7 mouse cellular contexts compared by ENCODE assay signal in genomic region chr6:21949226-21949731, GRCm38 (mm10). TPM values are rescaled to one million over a fixed set of nuclear protein-coding genes. Genes with fewer than 3 reads are reported as not detected.
DNase-seq lines count a peak whose midpoint lies in the region; ATAC-seq lines count a peak whose summit lies in the region.

Ing3 (plus strand) TSS chr6:21949571.

- H3K9me3 ChIP-seq in intestine, embryonic 15.5 days, result no peaks in the 10 kb centered on the region
- no peaks in the 10 kb centered on the region for H3K9me3 ChIP-seq in midbrain, embryonic 10.5 days (replicated peaks)

- H3K27ac ChIP-seq in intestine, embryonic 15.5 days, result peak within 1 kb of the TSS; percentile 98
- peak within 1 kb of the TSS; percentile 98 for H3K27ac ChIP-seq in midbrain, embryonic 10.5 days (replicated peaks)

- no peaks in the 10 kb centered on the region for H3K27me3 ChIP-seq in intestine, embryonic 15.5 days (replicated peaks)
- H3K27me3 ChIP-seq in midbrain, embryonic 10.5 days (ENCODE audit: low read depth, poor library complexity, severe bottlenecking), result no peaks in the 10 kb centered on the region

- peaks cover 2% of the 10 kb centered on the region; the same call in 1 of the 2 replicates for H3K36me3 ChIP-seq in intestine, embryonic 15.5 days
- H3K36me3 ChIP-seq in midbrain, embryonic 10.5 days, result peaks cover 21% of the 10 kb centered on the region

- intact Hi-C loops in gastrocnemius, postnatal 36 days (cut with DNase I), result loop anchor here (10.0 kb wide), 1 partner anchor 154 kb away; no protein-coding TSS in a partner anchor
- intact Hi-C loops in left cerebral cortex, postnatal 25 days (cut with DNase I), result loop anchor here (2.0 kb wide), 1 partner anchor 96 kb away; the partner anchor contains the start of gene Tspan12

- H3K4me1 ChIP-seq in intestine, embryonic 15.5 days (replicated peaks), result peaks cover 7% of the 10 kb centered on the region; the same call in 1 of the 2 replicates
- H3K4me1 ChIP-seq in midbrain, embryonic 10.5 days, result peaks cover 12% of the 10 kb centered on the region

- WGBS in intestine, embryonic 15.5 days, result under 1% methylated on average over 35 of the region's 35 CpGs
- WGBS in midbrain, embryonic 10.5 days, result under 1% methylated on average over 35 of the region's 35 CpGs

- peak within 1 kb of the TSS; percentile 68 for H3K4me2 ChIP-seq in intestine, embryonic 15.5 days (replicated peaks)

- peak within 1 kb of the TSS; percentile 69 for H3K9ac ChIP-seq in intestine, embryonic 15.5 days

- DNase-seq in adrenal gland, adult 2 months, result peak; percentile 98
- peak; percentile 97 for DNase-seq in embryo, embryonic 11.5 days (ENCODE audit: low read depth, low spot score)
- peak; percentile 91 to 97 for DNase-seq in gastrocnemius, postnatal 36 days
- DNase-seq in left cerebral cortex, postnatal 25 days (ENCODE audit: low spot score in 2 of 2), result peak; percentile 98 to 100
- peak; percentile 97 for DNase-seq in midbrain, embryonic 10.5 days (ENCODE audit: low spot score)
- peak; percentile 95 for DNase-seq in right cerebral cortex, postnatal 4 days

- ATAC-seq in intestine, embryonic 15.5 days, result peak; percentile 98

- H3K4me3 ChIP-seq in intestine, embryonic 15.5 days (replicated peaks), result peak within 1 kb of the TSS; percentile 79
- peak within 1 kb of the TSS; percentile 66 for H3K4me3 ChIP-seq in midbrain, embryonic 10.5 days

RNA-seq across cellular contexts. Expression of gene Ing3, which starts in this region (rescaled TPM):
- total RNA-seq in adrenal gland, adult 2 months (2021), result 10 to 100 TPM; 22.3 to 25.9 TPM
- polyA plus RNA-seq in adrenal gland, adult 2 months (2012; rRNA removed), result 2.7 and 3.5 TPM in 2 replicates
- total RNA-seq in gastrocnemius, postnatal 36 days (2021), result 1 to 10 TPM; 7.5 to 8.8 TPM
- 41.5 and 52.6 TPM in 2 replicates for polyA plus RNA-seq in intestine, embryonic 15.5 days (2015; fragmentation: Nextera tagmentation; extraction: Ambion mirVana)
- total RNA-seq in left cerebral cortex, postnatal 25 days (2021), result 10 to 100 TPM; 25.8 to 27.2 TPM
- 55.8 and 56.5 TPM in 2 replicates for polyA plus RNA-seq in midbrain, embryonic 10.5 days (2016; fragmentation: Nextera tagmentation; extraction: Ambion mirVana)

Comparison
In these comparisons a context has a peak if more than half of its experiments do, and no peak if none do; other contexts are left out.
1. Peak in every context shown above with its lines: DNase-seq, ATAC-seq, H3K4me3 ChIP-seq and H3K27ac ChIP-seq.